Mouse (Mus musculus): ENCODE results near the gene Mad2l1bp.

Mad2l1bp gene

GRCm38 (mm10) chr17:46152847-46153782 is at the start of gene Mad2l1bp:
Mad2l1bp (minus strand) TSS chr17:46153553.
- peak; percentile 87 for DNase-seq

GRCm38 (mm10) chr17:46203078-46203477 is 49.7 kb upstream of the Mad2l1bp start:
- no peak for DNase-seq

GRCm38 (mm10) chr17:46202421-46203071 is 49.2 kb upstream of the Mad2l1bp start, which contains the start of the genes Polh and Xpo5:
Polh (minus strand) TSS chr17:46202645.
Xpo5 (plus strand) TSS chr17:46202782.
- peak; percentile 94 for DNase-seq

GRCm38 (mm10) chr17:46201151-46201550 is 47.8 kb upstream of the Mad2l1bp start:
- no peak for DNase-seq

GRCm38 (mm10) chr17:46188829-46189228 is 35.5 kb upstream of the Mad2l1bp start:
- no peak for DNase-seq

GRCm38 (mm10) chr17:46182273-46182672 is 28.9 kb upstream of the Mad2l1bp start:
- no peak for DNase-seq

- no peak for DNase-seq
Measured at GRCm38 (mm10) chr17:46170538-46170937, 17.2 kb upstream of the Mad2l1bp start.

- DNase-seq: no peak
Measured at GRCm38 (mm10) chr17:46168768-46169167, 15.4 kb upstream of the Mad2l1bp start.

- peak; percentile 27 for DNase-seq
Measured at GRCm38 (mm10) chr17:46168318-46168717, 15.0 kb upstream of the Mad2l1bp start.

GRCm38 (mm10) chr17:46167014-46167413 is 13.7 kb upstream of the Mad2l1bp start:
- no peak for DNase-seq

GRCm38 (mm10) chr17:46166270-46166669 is 12.9 kb upstream of the Mad2l1bp start:
- DNase-seq: no peak

- DNase-seq: peak; percentile 30
Measured at GRCm38 (mm10) chr17:46165460-46165859, 12.1 kb upstream of the Mad2l1bp start.

GRCm38 (mm10) chr17:46164791-46165190 is 11.4 kb upstream of the Mad2l1bp start:
- peak; percentile 25 for DNase-seq

- DNase-seq: peak; percentile 29
Measured at GRCm38 (mm10) chr17:46164301-46164700, 10.9 kb upstream of the Mad2l1bp start.

GRCm38 (mm10) chr17:46162951-46163421 is 9.6 kb upstream of the Mad2l1bp start:
- DNase-seq: peak; percentile 55

GRCm38 (mm10) chr17:46162551-46162950 is 9.2 kb upstream of the Mad2l1bp start:
- DNase-seq: peak; percentile 54

- DNase-seq: peak; percentile 30
Measured at GRCm38 (mm10) chr17:46161710-46162109, 8.4 kb upstream of the Mad2l1bp start.

GRCm38 (mm10) chr17:46161179-46161578 is 7.8 kb upstream of the Mad2l1bp start:
- DNase-seq: no peak

- DNase-seq: peak; percentile 99
Measured at GRCm38 (mm10) chr17:46160686-46161085, 7.3 kb upstream of the Mad2l1bp start, which contains the start of gene Gtpbp2. Gtpbp2 (plus strand) TSS chr17:46161032.

GRCm38 (mm10) chr17:46160090-46160662 is 6.8 kb upstream of the Mad2l1bp start:
- DNase-seq: peak; percentile 85

GRCm38 (mm10) chr17:46159236-46159635 is 5.9 kb upstream of the Mad2l1bp start:
- DNase-seq: peak; percentile 45

GRCm38 (mm10) chr17:46157131-46157530 is 3.8 kb upstream of the Mad2l1bp start:
- no peak for DNase-seq

- DNase-seq: no peak
Measured at GRCm38 (mm10) chr17:46156680-46157079, 3.3 kb upstream of the Mad2l1bp start.
